Mouse (Mus musculus) urinary bladder, adult 18-20 months (tissue): Measurements from ENCODE around the gene Nhsl2.

Experiments used
- DNase-seq, 2 experiments: peaks; one replicate each; pipeline ENCODE4 v3.0.0; 2022; ENCODE audit warnings: low spot score in 2 of 2, mixed read lengths in 2 of 2

The Nhsl2 gene

DNA sequence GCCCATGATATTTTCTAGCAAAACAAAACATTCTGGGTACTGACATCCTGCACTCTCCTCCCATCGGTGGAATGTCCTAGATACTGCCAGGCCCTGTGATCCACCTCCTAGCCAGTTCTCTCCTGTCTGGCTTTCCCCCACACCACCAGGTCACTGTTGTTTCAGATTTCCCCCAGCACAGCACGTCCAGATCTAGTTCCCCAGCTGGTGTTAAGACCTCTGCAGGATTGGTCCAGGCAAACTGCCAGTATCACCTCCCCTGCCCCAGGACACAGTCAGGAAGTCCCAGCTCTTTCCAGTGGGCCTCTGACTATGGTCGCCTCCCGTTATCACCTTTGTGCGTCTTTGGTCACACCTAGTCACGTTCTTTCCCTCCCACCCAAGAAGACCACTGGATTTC is 134.5 kb downstream of the Nhsl2 start:
- no peak for DNase-seq

DNA sequence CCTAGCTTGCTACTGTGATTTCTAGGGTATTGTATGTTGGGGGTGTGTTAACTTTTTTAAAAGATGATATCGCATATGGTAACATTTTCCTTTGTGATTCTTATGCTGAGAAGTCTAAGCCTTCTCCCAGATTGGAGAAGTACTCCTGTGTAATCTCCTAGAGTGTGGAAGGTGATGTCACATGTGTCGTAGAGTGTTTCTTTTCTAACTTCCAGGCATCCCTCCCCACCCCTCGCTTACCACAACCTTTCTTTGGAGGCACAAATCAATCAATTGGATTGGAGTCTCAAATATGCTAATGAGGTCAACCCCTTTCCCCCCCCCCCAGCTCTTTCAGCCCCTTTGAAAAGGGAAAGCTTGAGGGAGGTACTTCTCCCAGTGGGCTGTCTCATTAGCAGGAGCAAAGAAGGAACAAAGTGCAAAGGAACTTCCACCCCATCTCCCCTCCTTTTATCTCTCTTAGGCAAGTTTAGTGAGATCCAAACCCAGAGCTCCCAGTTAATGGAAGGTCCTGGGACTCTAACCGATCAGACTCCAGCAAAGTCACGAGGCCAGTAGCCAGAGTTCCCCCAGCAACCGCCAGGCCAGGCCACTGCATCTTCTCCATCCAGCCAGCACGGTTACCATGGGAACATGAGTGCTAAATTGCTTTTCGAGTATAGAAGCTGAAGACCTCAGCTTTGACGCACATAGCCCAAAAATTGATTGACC is 137.6 kb downstream of the Nhsl2 start:
- DNase-seq = no peak

DNA sequence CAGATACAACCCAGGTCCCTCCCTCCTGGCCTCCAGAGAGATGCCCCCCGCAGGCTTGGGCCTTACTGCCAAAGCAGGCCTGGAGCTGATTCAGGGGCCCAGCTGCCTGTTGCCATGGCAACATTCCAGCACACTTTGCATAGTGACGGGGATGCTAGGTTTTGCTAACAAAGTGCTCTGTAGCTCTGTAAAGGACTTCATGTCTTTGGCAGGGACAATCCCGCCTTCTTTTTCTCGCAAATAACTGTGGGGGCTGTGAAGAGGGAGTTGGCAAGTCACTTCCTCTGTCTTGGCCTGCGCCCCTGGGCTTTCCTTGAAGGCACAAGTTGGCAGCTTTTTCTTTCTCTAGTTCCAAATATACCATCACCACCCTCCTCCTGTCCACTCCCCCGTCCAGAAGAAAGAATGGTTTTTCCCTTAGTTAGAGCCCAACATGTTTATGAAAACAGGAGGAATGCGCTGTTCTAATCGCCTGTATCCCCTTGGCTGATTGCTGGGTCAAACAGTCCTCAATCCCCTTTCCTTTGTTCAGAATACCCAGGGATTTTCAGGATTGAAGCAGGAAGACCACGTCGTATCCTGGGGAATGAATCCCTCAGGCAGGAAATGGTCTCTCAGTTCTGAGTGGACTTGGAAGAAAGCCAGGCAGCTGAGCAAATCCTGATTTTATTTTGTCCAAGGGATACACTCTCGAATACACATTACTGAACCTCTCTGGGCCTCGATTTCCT is 144.8 kb downstream of the Nhsl2 start:
- DNase-seq = no peak

DNA sequence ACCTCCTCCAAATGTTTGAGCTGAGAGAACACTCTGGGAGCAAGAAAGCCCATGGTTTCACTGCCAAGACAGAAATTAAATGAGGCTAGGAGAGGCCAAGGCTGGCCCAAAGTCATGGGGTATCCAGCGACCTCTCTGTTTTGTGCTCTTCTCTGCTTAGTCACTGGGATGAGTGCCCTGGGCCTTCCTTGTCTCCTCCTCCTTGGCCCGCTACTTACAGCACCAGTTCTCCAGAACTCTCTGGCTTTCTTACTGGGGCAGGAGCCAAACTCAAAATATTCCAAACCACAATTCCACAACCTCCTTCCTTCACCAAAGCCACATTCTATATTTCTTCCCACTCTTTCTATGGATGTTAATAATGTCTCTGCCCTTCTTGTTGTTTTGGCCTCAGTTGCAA is 147.5 kb downstream of the Nhsl2 start:
- DNase-seq = no peak

DNA sequence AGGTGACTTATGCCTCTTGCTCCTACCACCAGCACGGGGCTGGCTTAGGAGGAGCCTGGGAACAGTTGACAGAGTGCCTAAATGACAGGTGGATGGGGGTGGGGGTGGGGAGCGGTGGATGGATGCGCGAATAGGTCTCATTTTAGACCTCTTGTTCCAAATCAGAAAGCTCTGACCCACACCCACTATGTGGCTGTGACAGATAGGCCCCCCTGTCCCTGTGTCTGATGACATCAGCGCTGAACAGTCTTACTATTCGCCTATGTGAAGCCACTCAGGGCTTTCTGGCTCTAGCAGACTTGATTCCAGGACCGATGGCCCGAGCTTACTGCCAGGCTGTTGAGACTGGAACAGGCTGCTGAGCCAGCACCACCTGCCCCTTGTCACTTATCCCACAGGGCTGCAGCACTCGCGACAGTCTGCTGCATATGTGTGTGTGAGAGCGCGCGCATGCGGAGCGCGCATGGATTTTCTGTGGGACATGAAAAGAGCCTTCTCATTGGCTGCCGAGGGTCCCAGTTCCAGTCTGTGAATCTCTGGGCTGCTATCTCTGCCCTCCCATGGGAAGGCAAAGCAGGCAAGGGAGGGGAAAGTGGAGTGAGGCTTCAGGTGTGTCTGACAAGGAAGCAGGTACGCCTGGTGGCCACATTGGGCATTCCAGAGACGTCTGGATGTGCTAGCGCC is 154.6 kb downstream of the Nhsl2 start:
- DNase-seq = no peak

DNA sequence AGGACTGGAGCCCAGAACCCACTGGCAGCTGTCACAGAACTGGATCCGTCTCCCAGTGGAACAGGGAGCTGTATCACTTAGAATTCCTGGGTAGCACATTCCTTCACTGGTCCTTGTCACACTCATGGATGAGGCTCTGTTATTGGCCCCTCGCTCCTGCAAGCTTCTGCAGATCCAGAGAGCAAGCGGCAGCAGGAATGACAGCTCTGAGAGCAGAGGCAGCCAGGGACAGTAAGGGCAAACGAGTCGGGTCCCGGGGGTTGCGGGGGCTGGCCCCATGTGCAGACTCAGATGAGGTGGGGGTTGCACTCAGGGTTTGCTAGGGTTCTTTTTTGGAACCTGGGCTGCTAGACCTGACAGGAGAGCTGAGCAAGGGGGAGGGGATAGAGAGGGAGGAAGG is 155.2 kb downstream of the Nhsl2 start:
- DNase-seq = no peak

DNA sequence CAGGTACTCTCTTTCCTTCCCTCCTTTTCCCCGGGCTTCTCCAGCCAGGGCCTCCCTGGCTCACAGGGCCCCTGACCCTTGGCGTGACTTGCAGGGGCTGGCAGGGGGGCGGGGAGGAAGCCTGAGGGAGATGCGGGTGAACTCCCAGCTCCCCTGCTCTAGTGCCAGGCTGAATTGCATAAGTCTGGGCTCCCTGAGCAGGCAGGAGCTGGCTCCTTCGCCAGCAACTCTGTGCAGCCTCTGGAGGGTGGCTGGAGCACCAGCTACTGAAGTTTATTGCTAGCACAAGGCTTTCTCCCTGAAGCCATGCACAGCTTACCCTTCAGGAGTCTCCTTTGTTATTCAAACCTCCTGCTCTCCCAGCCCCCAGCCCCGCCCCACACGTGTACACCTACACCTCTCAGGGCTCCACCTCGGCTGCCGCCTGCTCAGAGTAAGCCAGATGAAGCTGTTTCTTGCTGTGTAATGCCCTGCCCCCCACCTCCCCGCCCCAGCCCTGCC is 156.0 kb downstream of the Nhsl2 start:
- no peak for DNase-seq

DNA sequence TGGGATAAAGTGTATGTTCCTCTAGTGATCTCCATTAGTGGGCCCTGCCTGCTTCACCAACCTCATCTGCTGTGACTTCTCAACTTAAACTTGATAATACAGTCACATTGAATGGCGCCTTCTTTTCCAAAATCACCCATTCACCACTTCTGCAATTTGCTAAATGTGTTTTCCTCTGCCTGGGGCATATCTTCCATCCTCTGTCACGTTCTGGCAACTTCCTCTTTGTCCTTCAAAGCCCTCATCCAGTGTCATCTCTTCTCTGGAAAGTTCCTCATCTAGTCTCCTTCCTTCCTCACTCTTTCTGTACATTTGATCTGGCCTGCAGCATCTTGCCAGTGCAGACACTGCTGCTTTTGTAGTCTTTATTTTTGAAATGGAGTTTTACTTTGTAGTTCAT is 158.8 kb downstream of the Nhsl2 start:
- no peak for DNase-seq

DNA sequence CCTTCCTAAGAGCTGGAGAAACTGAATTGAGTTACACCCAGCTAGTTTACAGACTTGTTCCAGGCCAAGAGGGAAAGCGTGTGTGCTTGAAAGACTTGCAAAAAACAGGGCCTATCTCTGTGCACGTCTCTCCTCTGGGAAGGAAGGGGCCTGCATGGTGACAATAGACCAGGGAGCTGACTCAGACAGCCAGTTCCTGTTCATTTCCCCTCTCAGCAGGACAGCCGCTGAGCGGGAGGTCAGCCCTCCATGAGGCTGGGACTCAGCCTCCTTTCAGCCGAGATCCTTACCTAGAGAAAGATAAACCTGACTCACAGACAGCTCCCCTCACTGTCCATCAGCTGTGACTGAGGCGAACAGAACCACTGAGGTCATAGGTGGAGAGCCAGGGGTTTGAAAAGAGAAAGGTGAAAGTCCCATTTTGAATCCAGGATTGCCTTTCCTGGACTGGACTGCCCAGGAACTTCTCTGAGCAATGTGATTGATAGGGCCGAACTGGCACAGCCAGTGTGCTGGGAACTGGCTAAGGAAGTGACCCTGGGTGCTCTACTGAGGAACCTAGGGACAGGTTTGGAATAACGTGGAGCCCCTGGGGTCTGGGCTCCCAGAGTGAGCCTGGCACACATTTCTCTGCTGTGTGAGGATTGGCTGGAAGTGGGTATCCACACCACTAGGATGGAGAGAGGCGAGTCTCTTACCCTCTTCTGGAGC is 168.2 kb downstream of the Nhsl2 start:
- no peak for DNase-seq

DNA sequence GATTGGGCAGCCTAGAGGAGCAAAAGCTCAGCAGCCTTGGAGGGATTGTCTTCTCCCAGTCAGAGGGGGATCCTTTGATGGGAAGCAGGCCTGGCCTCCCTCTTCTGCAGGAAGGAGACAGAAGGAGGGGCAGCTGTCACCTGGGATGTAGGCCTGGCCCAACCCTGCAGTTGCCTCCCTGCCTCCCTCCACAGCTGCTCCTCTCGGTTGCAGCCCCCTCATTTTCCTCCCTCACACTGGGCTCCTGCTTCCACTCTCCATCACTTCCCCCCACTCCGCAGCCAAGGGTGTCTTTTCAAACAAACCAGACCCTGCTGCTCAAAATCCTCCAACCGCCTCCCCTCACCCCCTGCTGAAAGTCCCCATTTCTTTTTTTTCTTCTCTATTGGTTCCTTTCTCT is 169.7 kb downstream of the Nhsl2 start:
- DNase-seq = no peak

DNA sequence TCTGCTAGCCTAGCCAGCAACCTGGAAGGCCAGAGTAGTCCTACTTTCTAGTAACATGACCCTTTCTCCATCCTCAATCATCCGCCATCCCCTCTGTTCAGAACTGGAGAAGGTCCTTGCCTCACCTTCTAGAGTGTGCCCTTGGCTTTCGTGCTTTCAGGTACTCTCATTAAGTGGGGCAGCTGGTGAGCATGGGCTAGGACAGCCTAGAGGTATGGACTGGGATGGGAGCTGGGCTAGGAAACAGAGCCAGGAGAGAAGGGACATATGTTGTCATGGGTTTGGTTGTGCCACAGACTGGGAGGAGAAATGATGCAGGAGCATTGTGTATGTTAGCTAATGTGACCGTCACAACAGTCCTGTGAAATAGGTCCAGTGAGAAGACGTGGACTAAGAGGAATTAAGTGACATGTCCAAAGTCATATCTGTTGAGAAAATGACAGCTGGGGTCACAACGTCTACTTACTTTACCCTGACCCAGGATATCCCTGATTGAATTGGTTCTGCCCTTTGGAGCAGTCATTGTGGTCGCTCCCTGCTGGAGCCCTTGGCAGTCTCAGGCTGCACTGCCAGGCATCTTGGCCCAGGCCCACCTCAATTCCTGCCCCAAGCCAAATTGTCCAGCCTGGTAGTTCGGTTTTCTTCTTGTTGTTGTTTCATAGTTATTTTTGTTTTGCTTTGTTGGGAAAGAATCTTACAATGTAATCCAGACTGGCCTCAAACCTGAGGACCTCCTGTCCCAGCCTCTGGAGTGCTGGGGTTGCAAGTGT is 170.5 kb downstream of the Nhsl2 start:
- DNase-seq = no peak

DNA sequence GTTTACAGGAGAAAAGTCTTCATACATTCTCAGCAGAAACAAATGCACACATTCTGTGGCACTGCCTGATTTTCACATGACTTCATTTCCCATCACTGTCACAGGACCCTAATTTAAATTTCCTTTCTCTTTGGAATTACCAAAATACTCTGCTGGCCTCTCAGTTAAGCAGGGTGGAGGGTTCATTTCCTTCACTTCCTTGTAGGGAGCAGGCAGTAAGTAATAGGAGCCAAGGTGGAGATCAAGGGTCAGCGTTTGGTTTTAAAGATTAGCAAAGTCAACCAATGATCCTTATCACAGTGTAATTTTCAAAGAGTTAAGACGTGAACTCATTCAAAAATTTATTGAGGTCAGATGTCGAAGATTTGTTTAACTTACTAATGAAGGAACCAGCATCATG is 175.8 kb downstream of the Nhsl2 start:
- no peak for DNase-seq

DNA sequence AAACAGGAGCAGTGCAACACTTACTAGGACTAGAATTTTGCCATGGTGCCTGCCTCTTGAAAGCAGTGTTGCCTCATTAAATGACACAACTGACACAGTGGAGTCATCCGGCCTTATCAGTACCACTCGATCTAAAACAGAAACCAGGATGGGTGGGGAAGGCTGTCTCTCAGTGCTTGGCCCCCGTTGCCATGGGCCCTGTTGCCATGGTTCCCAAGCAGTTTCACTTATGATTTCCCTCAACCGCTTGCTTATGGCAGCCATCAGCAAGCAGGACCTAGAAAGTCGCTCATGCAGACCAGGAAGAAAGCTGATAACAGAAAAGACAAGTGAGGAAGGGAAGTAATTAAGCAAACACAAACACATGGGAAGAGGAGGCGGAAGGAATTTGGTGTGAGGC is 182.7 kb downstream of the Nhsl2 start:
- peak; percentile 3 to 11 for DNase-seq

DNA sequence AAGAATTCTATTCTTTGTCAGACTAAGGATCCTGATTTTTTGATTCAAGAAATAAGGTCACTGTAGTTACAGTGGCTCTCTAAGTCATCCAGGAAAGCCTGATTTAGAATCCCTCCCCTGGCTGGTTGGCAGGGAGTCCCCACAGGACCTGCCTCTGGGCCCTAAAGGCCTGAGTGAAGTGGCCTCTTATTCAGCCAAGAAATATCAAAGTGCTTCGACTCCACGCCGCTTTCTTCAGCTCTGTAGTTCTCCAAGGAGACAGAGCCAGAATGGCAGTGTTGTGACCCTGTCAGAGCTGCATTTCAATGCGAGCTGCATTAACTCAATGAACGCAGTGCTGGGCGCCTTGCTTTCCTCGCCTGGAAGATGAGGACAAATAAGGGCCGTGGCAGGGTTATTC is 183.2 kb downstream of the Nhsl2 start:
- DNase-seq = no peak

DNA sequence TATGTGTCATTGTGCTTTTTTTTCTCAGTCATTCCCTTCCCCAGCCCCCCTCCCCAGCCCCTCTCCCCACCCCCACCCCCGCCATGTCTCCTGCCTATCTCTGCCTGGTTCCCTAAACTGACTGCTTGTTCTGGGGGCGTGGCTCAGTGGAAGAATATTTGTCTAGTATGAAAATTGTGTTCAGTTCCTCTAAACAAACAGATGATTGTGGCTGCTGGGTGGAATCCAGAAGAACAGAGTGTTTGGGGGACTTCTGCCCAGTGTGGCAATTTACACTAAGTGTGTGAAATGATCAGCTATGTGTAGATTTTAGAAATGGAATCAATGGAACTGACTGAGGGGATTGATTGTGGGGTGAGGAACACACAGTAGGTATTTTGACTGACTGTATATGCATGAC is 184.4 kb downstream of the Nhsl2 start:
- no peak for DNase-seq

DNA sequence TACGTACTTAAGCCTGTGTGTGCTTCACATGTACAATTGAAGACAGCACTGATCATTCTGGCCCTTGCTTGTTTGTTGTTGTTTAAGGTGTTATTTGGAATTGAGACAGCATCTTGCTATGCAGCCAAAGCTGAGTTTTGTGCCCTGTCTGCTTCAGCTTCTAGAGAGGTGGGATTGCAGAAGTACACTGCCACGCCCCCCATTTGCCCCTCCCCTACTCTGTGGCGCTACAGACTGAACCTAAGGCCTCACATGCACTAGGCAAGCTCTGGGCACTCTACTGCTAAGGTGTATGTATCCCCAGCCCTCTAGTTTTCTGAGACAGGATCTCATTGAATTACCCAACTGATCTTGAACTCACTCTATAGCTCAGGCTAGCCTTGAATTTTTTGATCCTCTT is 186.5 kb downstream of the Nhsl2 start:
- DNase-seq = no peak

DNA sequence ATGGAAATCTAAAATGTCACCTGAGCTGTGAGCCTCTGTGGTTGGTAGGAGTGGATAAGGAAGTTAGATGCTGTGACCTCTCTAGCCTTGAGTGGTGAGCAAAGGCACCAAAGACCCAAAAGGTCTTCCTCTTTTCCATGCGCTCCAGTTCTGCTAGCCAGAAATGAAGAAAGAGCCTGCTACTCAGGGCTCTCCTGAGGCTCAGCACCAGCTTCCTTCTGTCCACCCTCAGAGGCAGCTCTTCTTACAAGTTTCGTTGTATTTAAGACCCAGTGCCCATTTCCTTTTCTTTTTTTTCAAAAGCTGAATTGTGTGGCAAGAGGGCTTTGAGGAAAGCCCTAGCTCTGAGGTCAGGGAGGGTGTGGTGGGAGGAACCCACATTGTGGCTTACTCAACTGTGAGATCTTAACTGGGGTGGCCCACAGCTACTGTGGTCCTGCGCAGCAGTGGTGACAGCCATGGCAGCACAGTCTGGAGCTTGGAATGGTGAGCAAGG is 187.7 kb downstream of the Nhsl2 start:
- DNase-seq = no peak

DNA sequence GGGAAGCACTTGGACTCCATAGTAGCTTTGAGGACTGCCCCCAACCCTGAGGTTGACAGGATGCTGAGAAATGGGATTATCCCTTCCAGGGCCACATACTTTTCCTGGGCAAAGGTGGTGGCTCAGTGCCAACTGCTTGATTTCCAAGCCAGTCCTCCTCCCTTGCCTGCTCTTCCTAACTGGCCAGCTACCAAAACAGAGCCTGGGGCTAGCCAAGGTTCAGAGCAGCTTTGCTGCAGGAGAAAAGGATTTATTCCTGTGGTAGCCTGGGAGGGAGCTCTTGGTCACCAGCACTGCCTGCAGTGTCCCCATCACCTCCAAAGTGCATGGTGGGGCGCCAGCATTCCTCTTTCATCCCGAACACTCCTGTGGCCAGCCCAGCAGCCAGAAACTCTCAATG is 188.3 kb downstream of the Nhsl2 start:
- DNase-seq = no peak

DNA sequence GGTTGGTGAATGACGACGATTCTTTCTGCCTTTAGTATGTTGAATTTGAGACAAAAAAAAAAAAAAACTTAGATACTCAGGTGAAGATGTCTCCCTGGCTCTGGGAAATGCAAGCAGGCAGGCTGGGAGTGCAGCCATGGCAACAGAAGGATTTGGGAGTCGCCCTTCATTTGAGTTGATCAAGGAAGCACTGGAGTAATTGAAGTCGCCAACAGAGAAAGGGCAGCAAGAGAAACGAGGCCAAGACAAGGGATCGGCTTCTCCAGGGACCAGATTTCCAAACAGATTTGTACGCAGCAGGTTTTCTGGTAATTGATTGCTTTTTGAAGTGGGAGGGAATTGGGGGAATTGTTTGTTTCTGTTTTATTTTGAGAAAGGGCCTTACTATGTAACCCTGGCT is 192.4 kb downstream of the Nhsl2 start:
- DNase-seq = no peak

DNA sequence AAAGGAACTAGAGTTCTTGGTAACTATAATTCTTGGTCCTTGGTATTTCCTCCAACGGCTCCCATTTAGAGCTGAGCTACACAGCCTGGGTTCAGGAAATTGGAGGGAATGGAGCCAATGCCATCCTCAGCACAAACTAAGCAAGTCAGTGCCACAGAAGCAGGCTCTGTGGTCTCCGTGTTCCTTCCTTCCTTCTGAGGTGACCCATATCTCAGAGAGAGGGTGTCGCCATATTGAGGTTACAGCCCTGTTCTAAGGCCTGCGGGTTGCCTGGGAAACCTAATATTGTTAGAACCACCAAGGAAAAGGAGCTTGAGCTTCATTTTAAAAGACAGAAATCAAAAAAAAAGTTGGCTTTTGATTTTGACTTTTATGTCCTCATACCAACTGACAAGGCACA is 193.2 kb downstream of the Nhsl2 start:
- DNase-seq = no peak

DNA sequence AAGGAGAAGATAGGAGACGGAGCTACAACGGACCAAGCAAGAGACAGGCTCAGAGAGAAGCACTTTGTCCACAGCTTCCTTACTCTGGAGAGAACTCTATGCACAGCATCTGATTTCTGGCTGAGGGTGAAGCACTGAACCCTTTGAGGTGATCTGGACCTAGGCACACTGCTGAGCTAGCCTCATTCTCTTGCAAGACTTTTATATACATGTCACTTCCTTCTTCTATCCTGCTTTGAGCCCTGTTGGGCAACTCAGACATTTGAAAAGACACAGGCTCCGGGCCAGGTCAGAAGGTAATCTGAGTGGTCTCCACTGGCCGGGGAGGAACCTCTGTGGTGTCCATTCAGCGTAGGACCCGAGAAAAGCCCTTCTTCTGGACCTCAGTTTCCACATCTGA is 201.4 kb downstream of the Nhsl2 start:
- DNase-seq = no peak
